Mouse (Mus musculus) embryonic fibroblast, embryonic 13.5 days (primary cell): ENCODE measurements at regions not wholly inside any gene's neighbourhood (a gene's known extent, or its start where the extent isn't known, plus 50 kb on each side); places are given as distances from the start of the nearest gene placed in this dataset.

Experiments used
- H3K27ac ChIP-seq: 2 replicates; pipeline ENCODE4 v1.5.1; 2012; ENCODE audit warnings: low read length, control low read depth, inconsistent platforms; ENCODE audit not compliant: insufficient read depth
- H3K4me1 ChIP-seq: 2 replicates; pipeline ENCODE4 v1.6.1; 2011; ENCODE audit warnings: low read length; ENCODE audit not compliant: control insufficient read depth, insufficient read depth
- H3K4me3 ChIP-seq: 2 replicates; pipeline ENCODE4 v1.5.1; 2011; ENCODE audit warnings: mild to moderate bottlenecking, control low read depth, low read length; ENCODE audit not compliant: insufficient read depth
- CTCF ChIP-seq: IDR thresholded peaks from 2 replicates; pipeline ENCODE4 v1.5.1; 2011; ENCODE audit warnings: mild to moderate bottlenecking, control low read depth, low read length, moderate library complexity, borderline replicate concordance; ENCODE audit not compliant: insufficient read depth
- POLR2A ChIP-seq: IDR thresholded peaks from 2 replicates; pipeline ENCODE4 v1.6.1; 2011; ENCODE audit warnings: low read depth, mild to moderate bottlenecking, control low read depth, low read length, moderate library complexity

DNA sequence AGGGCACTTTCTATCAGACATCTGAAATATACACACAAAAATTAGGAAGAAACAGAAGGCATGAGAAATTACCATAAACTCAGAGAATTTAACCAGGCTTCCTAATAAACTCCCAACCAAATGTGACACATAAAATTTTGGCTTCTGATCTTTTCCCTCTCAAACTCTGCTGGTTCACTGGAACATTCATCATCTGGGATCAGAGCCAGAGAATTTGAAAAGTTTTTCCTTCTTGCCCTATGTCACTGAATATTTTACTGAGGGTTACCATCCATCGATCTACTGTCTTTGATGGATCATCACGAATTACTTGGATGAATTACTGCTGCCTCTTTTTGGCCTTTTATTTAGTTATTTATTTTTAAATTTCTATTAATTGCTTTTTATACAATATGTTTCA is 221.4 kb upstream of the Tbx18 start:
- no peak for TF ChIP-seq POLR2A
- H3K4me1 ChIP-seq: peaks cover 2% of the 10 kb centered on the region; the same call in 1 of the 2 replicates
- no peak overlapping the region for H3K4me3 ChIP-seq
- H3K27ac ChIP-seq: no peak overlapping the region

DNA sequence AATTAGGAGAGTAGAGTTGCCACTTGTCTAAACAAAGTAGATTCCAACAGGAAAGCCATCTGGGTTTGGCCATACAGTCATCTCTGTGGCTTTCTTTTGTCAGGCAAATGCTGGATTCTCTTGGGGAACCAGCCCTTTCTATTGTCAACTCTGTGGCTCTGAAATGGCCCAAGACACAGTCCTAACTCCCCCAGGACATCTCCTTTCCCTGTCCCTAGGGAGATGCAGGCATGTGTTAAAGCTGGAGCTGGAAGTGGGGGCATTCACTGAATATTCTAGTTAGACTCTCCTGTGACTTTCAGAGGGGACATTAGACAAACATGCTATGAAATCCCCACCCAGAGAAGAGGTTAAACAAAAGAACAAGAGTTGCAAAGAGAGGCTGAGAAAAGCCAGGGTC is 223.9 kb upstream of the Tbx18 start:
- peaks cover 5% of the 10 kb centered on the region; the same call in 1 of the 2 replicates for H3K4me1 ChIP-seq
- no peak overlapping the region for H3K4me3 ChIP-seq
- TF ChIP-seq CTCF (no peak), POLR2A (no peak)
- no peak overlapping the region for H3K27ac ChIP-seq

DNA sequence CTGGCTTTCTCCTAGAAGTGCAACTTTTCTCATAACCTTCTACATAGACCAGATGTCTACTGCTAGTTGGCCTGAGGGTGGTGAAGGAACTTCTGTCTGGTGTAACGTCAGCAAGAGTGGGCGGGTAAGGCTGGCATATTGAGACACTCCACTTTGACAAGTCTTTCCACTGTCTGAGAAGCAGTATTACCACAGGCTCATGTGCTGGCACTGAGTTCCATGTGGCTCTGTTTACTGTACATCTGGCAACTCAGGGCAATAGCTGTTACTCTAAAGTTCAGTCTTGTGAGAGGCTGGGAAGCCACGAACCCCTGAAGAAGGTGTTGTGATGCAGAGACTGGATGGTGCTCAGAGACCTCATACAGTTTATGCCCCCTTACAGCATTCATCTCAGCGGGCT is 230.7 kb upstream of the Tbx18 start:
- Histone ChIP-seq H3K4me1 (peaks cover 5% of the 10 kb centered on the region; the same call in 1 of the 2 replicates), H3K4me3 (no peak overlapping the region), H3K27ac (no peak overlapping the region)
- TF ChIP-seq POLR2A (no peak), CTCF (no peak)

DNA sequence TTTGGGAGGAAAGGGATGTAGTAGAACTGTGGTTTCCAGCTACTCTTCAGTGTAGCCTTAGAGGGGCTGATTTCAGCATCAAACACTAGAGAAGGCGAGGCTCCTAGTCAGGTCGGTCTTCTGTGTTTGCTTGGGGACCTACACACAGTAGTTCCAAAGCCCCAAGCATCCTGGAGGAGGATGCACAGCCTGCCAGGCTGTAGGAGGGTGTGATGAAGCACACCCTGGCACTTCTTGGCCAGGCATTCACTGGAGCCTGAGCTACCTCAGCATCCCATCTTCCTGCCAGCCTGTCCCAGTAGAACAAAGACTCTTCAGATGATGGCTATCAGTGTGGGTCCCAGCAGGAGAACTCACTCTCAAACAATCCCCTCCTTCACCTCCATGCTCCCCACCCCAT is 233.4 kb upstream of the Tbx18 start:
- H3K4me3 ChIP-seq: no peak overlapping the region
- peaks cover 5% of the 10 kb centered on the region for H3K4me1 ChIP-seq
- no peak overlapping the region for H3K27ac ChIP-seq
- no peak for TF ChIP-seq POLR2A
- no peak for TF ChIP-seq CTCF

DNA sequence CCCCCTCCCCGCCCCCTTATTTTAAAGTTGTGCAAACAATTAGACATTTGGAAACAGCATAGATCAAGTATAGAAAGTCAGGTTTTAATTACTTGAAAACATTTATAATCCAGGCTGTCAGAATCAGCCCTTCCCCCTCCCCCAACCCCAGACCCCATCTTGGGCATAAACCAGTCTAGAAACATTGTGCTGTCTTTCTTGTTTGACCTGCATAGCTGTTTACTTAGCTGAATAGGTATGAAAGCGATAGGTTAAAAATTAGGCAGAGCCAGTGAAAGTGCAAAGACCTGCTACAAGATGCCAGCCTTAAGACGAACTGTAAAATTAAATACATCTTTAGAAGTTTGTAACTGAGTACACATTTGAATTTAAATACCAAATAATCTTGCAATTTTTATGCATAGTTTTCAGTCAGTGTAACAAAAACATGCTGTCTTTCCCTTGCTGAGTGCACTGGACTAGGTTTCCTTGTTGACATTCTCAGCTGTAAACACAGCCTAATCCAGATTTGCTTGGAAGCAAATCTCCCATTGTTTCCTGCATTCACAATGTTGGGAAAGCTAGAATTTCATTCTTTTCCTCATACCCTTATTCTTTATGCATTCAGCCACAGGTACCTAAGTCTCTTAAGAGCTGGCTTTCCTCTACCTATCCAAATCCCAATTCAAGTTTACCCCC is 234.2 kb upstream of the Tbx18 start:
- H3K27ac ChIP-seq: no peak overlapping the region
- TF ChIP-seq CTCF (no peak), POLR2A (no peak)
- H3K4me1 ChIP-seq: peaks cover 5% of the 10 kb centered on the region
- no peak overlapping the region for H3K4me3 ChIP-seq

DNA sequence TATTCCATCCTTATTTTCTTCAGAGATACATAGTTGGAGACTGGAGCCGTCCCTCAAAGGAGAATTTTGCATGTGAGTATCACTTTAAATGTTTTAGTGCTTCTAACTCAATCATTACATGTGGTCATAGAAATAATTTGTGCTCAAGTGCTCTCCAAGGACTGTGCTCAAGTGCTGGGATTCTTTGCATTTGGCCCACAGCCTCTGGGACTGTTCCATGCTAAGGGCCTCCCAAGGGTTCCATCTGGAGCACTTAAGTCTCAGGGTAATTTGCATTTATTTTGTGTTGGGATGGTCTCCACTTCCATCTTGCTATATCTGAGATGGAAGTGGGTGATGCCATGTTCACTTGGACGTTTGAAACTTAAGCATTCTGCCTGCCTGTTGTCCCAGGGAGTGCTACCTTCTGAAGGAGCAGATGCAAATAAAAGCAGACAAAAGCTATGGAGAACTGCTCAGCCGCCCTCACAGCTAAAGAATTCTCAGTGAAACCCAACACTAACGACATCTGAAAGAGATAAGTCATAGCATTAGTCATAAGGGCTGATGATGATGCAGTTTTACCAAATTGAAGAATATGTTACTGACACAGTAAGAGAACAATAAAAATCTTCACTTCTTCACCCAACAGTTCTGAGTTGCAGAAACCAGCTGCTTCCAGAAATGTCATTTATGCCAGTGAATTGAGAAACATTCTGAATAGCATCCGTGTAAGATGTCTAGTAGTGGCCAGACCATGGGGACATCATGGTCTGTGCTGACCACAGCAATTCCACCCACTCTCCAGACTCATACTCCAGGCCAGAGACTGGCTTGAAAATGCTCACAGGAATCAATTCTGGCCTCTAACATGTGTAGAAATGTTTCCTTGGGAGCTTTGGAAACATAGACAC is 237.4 kb upstream of the Tbx18 start:
- Histone ChIP-seq H3K4me3 (no peak overlapping the region), H3K4me1 (peaks cover 5% of the 10 kb centered on the region), H3K27ac (peak overlapping the region; percentile 91)
- TF ChIP-seq POLR2A (no peak), CTCF (no peak)

DNA sequence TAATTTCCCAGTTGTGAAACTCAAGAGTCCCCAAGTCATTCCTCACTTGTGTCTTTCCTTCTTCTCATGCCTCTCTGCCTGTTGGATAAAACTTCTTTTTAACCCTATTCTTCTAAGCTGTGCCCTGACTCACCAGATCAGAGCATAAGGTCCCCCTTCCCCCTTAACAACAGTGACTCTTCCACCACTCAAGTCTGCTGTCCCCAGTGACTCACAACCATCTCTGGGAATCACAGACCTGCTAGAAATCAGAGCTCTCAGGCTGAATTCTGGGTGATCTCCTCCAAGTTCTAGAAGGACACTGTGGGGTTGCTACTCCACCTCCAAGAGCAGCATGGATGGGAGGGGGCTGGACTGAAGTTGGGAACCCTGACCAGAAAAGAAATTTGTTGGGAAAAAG is 239.5 kb upstream of the Tbx18 start:
- Histone ChIP-seq H3K4me3 (no peak overlapping the region), H3K27ac (no peak overlapping the region; the same call in 1 of the 2 replicates), H3K4me1 (peaks cover 5% of the 10 kb centered on the region)
- no peak for TF ChIP-seq POLR2A

DNA sequence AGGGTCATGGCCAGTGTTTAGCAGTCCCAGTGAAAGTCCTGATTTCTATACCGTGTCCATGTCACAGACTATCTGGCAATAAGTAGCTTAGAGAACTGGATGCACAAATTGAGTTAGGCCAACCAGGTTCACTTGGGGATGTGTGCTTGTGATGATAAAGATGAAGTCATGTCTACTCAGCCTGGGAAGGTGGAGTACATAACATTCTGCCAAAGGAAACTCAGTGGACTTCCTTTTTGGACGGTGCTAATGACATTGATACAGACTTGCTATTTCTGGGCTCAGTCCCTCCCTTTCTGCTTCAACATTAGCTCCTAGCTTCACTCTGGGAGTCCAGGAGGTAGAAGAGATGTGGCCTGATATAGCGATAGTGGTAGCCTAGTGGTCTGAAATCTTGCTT is 240.7 kb upstream of the Tbx18 start:
- H3K4me1 ChIP-seq: peaks cover 5% of the 10 kb centered on the region
- no peak for TF ChIP-seq CTCF
- no peak for TF ChIP-seq POLR2A
- H3K4me3 ChIP-seq: no peak overlapping the region
- no peak overlapping the region for H3K27ac ChIP-seq

DNA sequence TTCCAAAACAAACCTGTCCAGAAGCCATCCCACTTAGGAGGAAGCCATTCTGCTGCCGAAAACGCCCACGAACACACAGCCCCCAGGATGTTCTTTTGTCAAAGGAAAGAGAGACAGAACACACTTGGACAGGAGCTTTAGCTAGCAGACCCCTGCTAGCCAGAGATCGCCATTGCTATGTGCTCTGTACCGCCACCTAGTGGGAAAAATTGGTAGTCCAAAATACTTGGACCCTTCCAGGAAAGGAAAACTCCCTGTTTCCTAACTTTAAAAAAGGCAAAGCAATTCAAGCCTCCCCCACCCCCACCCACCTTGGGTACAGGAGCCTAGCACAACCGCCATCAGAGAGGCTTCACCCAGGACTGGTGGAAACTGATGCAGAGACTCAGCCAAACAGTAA is 242.5 kb upstream of the Tbx18 start:
- no peak overlapping the region for H3K27ac ChIP-seq
- H3K4me3 ChIP-seq: no peak overlapping the region
- H3K4me1 ChIP-seq: peaks cover 5% of the 10 kb centered on the region
- no peak for TF ChIP-seq CTCF
- TF ChIP-seq POLR2A: no peak

DNA sequence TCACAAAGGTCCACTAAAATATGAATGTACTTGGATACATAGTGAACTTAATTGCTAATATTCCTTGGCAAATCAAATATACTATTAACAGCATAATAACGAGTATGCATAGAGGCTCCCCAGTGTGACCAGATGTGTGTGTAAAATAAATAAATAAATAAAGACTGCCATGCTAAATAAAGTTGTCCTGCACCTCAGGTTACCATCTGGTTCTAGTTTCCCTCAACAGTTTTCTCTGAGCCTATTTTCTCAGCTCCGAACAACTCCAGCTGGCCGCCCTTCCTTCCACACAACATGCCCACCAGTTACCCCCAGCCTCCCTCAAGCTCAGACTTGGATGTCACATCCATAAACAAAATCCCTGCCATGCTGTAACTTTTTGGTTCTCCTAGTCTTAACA is 253.8 kb upstream of the Tbx18 start:
- TF ChIP-seq POLR2A: no peak
- TF ChIP-seq CTCF: no peak
- H3K4me3 ChIP-seq: no peak overlapping the region
- H3K4me1 ChIP-seq: no peaks in the 10 kb centered on the region
- H3K27ac ChIP-seq: no peak overlapping the region
